Mouse (Mus musculus): ENCODE measurements at regions not wholly inside any gene's neighbourhood (a gene's known extent, or its start where the extent isn't known, plus 50 kb on each side); places are given as distances from the start of the nearest gene placed in this dataset.

- H3K9me3 ChIP-seq (replicated peaks): no peaks in the 10 kb centered on the region
- H3K4me1 ChIP-seq (replicated peaks): no peaks in the 10 kb centered on the region
- no peak overlapping the region for H3K4me3 ChIP-seq
- 66% methylated on average over 5 of the region's 5 CpGs for WGBS
- no peaks in the 10 kb centered on the region for H3K36me3 ChIP-seq
- H3K4me2 ChIP-seq: no peak overlapping the region
- no peak for ATAC-seq (replicated peaks; ENCODE audit: insufficient number of reproducible peaks, insufficient read depth, low FRiP score, low read depth)
- no peak overlapping the region for H3K9ac ChIP-seq
- no peak overlapping the region for H3K27ac ChIP-seq
- H3K27me3 ChIP-seq: peaks cover 7% of the 10 kb centered on the region; the same call in 1 of the 2 replicates
Measured at GRCm38 (mm10) chr9:43440959-43441510, 130.4 kb downstream of the Trim29 start.

- Histone ChIP-seq H3K27me3 (peaks cover 7% of the 10 kb centered on the region; the same call in 1 of the 2 replicates), H3K27ac (no peak overlapping the region), H3K4me2 (no peak overlapping the region), H3K4me1 (replicated peaks) (no peaks in the 10 kb centered on the region), H3K36me3 (no peaks in the 10 kb centered on the region), H3K4me3 (no peak overlapping the region), H3K9ac (no peak overlapping the region), H3K9me3 (replicated peaks) (no peaks in the 10 kb centered on the region)
- ATAC-seq (replicated peaks; ENCODE audit: insufficient number of reproducible peaks, insufficient read depth, low FRiP score, low read depth): no peak
- WGBS: 75% methylated on average over 1 of the region's 1 CpGs
Measured at GRCm38 (mm10) chr9:43445491-43445890, 134.8 kb downstream of the Trim29 start.

- no peak for ATAC-seq (replicated peaks; ENCODE audit: insufficient number of reproducible peaks, insufficient read depth, low FRiP score, low read depth)
- H3K4me2 ChIP-seq: no peak overlapping the region
- H3K4me1 ChIP-seq (replicated peaks): no peaks in the 10 kb centered on the region
- H3K36me3 ChIP-seq: no peaks in the 10 kb centered on the region
- peaks cover 10% of the 10 kb centered on the region for H3K27me3 ChIP-seq
- no peak overlapping the region for H3K4me3 ChIP-seq
- H3K9me3 ChIP-seq (replicated peaks): no peaks in the 10 kb centered on the region
- no peak overlapping the region for H3K9ac ChIP-seq
- WGBS: 67% methylated on average over 7 of the region's 7 CpGs
- no peak overlapping the region for H3K27ac ChIP-seq
Measured at GRCm38 (mm10) chr9:43447372-43447771, 136.7 kb downstream of the Trim29 start.

GRCm38 (mm10) chr9:43448981-43449380 lies 138.3 kb downstream of the Trim29 start:
- Histone ChIP-seq H3K4me1 (replicated peaks) (0 out of 2 replicates have a peak, but pooled peaks cover 1% of the 10 kb centered on the region), H3K9me3 (replicated peaks) (no peaks in the 10 kb centered on the region), H3K36me3 (no peaks in the 10 kb centered on the region), H3K4me3 (no peak overlapping the region), H3K27ac (no peak overlapping the region), H3K9ac (no peak overlapping the region), H3K27me3 (peaks cover 24% of the 10 kb centered on the region), H3K4me2 (no peak overlapping the region)
- ATAC-seq (replicated peaks; ENCODE audit: insufficient number of reproducible peaks, insufficient read depth, low FRiP score, low read depth): no peak
- WGBS: 82% methylated on average over 5 of the region's 5 CpGs

DNA sequence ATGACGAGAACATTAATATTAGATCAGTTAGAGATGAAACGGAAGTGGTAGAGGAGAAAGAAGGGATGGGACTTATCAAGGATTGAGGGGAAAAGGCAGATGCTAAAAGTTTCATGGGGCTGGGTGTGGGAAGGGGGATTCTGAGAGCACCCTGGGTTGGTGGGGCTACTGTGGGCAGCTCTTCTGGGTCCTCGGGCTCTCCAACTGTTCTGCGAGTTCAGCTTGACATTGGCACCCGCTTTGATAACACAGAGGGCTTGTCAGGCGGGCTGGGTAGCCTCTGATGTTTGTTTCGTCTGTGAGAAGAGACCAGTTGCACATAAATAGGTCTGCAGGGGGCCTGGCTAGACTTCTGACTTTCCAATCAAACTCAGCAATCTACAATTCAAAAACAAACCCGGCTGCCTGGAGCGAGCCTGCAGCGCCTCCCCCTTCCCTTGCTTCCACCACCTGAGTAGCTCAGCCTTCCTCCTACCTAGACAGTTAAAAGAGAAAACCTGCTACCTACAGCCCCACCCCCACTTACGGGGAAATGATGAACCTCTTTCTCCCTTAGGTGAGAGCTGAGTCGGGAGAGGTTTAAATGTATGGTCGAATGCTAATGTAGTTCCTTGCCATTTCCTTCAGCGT lies 143.4 kb downstream of the Trim29 start:
- no peak for ATAC-seq (replicated peaks; ENCODE audit: insufficient number of reproducible peaks, insufficient read depth, low FRiP score, low read depth)
- H3K27me3 ChIP-seq: peaks cover 58% of the 10 kb centered on the region
- H3K4me3 ChIP-seq: no peak overlapping the region
- no peaks in the 10 kb centered on the region for H3K36me3 ChIP-seq
- no peak overlapping the region for H3K4me2 ChIP-seq
- WGBS: 3% methylated on average over 14 of the region's 14 CpGs
- 0 out of 2 replicates have a peak, but pooled peaks cover 2% of the 10 kb centered on the region for H3K4me1 ChIP-seq (replicated peaks)
- no peak overlapping the region for H3K9ac ChIP-seq
- H3K27ac ChIP-seq: no peak overlapping the region
- no peaks in the 10 kb centered on the region for H3K9me3 ChIP-seq (replicated peaks)

GRCm38 (mm10) chr9:43457736-43458135 lies 147.1 kb downstream of the Trim29 start:
- no peak overlapping the region for H3K27ac ChIP-seq
- H3K4me2 ChIP-seq: no peak overlapping the region
- H3K9me3 ChIP-seq (replicated peaks): no peaks in the 10 kb centered on the region
- whole genome bisulfite sequencing: 90% methylated on average over 2 of the region's 2 CpGs
- no peaks in the 10 kb centered on the region for H3K36me3 ChIP-seq
- ATAC-seq (replicated peaks; ENCODE audit: insufficient number of reproducible peaks, insufficient read depth, low FRiP score, low read depth): no peak
- H3K4me1 ChIP-seq (replicated peaks): 0 out of 2 replicates have a peak, but pooled peaks cover 2% of the 10 kb centered on the region
- no peak overlapping the region for H3K9ac ChIP-seq
- H3K27me3 ChIP-seq: peaks cover 46% of the 10 kb centered on the region
- no peak overlapping the region for H3K4me3 ChIP-seq

GRCm38 (mm10) chr9:43461131-43461530 lies 150.5 kb downstream of the Trim29 start:
- no peak overlapping the region for H3K27ac ChIP-seq
- ATAC-seq (replicated peaks; ENCODE audit: insufficient number of reproducible peaks, insufficient read depth, low FRiP score, low read depth): no peak
- 53% methylated on average over 2 of the region's 2 CpGs for WGBS

GRCm38 (mm10) chr9:43463445-43464090 lies 152.9 kb downstream of the Trim29 start:
- no peaks in the 10 kb centered on the region for H3K4me1 ChIP-seq (replicated peaks)
- ATAC-seq (replicated peaks; ENCODE audit: insufficient number of reproducible peaks, insufficient read depth, low FRiP score, low read depth): no peak
- no peak overlapping the region for H3K4me3 ChIP-seq
- no peak overlapping the region for H3K4me2 ChIP-seq
- H3K36me3 ChIP-seq: no peaks in the 10 kb centered on the region
- 85% methylated on average over 13 of the region's 13 CpGs for WGBS
- no peak overlapping the region for H3K9ac ChIP-seq
- H3K9me3 ChIP-seq (replicated peaks): no peaks in the 10 kb centered on the region
- H3K27ac ChIP-seq: no peak overlapping the region
- H3K27me3 ChIP-seq: peaks cover 3% of the 10 kb centered on the region

More at GRCm38 (mm10) chr9:43461131-43461530, 150.5 kb downstream of the Trim29 start:
- no peaks in the 10 kb centered on the region for H3K4me1 ChIP-seq (replicated peaks)
- no peaks in the 10 kb centered on the region for H3K36me3 ChIP-seq
- H3K27me3 ChIP-seq: peaks cover 12% of the 10 kb centered on the region; the same call in 1 of the 2 replicates
- H3K4me3 ChIP-seq: no peak overlapping the region
- no peak overlapping the region for H3K9ac ChIP-seq
- H3K4me2 ChIP-seq: no peak overlapping the region
- H3K9me3 ChIP-seq (replicated peaks): no peaks in the 10 kb centered on the region

- no peaks in the 10 kb centered on the region for H3K9me3 ChIP-seq (replicated peaks)
- ATAC-seq (replicated peaks; ENCODE audit: insufficient number of reproducible peaks, insufficient read depth, low FRiP score, low read depth): no peak
- H3K4me2 ChIP-seq: no peak overlapping the region
- no peak overlapping the region for H3K9ac ChIP-seq
- no peaks in the 10 kb centered on the region for H3K36me3 ChIP-seq
- H3K27me3 ChIP-seq: peaks cover 4% of the 10 kb centered on the region
- 60% methylated on average over 2 of the region's 2 CpGs for WGBS
- H3K27ac ChIP-seq: no peak overlapping the region
- H3K4me1 ChIP-seq (replicated peaks): no peaks in the 10 kb centered on the region
- no peak overlapping the region for H3K4me3 ChIP-seq
Measured at GRCm38 (mm10) chr9:43465129-43465528, 154.5 kb downstream of the Trim29 start.

DNA sequence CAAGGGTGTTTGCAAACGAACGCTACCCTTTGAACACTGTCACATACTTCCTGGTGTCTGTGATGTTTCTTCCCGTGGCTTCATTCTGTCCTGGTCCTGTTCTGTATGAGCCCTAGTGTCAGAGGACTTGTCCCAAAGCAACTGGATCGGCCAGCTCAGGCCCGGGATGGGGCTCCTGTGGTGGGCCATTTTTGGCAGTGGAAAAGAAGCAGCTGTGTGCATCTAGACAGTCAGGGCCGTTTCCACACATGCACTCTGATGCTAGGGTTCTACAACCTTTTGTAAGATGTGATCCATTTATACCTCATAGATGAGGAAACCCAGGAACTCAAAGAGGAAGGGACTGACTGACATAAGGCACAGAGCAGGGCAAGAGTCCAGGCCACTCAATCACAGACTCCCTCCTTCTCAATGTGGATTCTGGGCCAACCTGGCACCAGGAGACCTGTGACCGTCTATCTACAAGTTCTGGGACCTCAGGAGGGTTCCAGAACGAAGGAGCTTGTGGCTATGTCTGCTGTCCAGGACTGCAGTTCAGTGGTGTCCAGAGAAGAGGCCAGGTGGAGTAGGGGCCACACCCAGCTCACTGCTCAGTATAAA lies 155.2 kb downstream of the Trim29 start:
- Histone ChIP-seq H3K27ac (no peak overlapping the region), H3K9me3 (replicated peaks) (no peaks in the 10 kb centered on the region), H3K27me3 (peaks cover 6% of the 10 kb centered on the region), H3K36me3 (no peaks in the 10 kb centered on the region), H3K4me3 (no peak overlapping the region), H3K4me1 (replicated peaks) (no peaks in the 10 kb centered on the region), H3K9ac (no peak overlapping the region), H3K4me2 (no peak overlapping the region)
- 55% methylated on average over 8 of the region's 8 CpGs for WGBS
- no peak for ATAC-seq (replicated peaks; ENCODE audit: insufficient number of reproducible peaks, insufficient read depth, low FRiP score, low read depth)

GRCm38 (mm10) chr9:43466883-43467282 lies 156.2 kb downstream of the Trim29 start:
- Histone ChIP-seq H3K27ac (no peak overlapping the region), H3K4me3 (no peak overlapping the region), H3K9ac (no peak overlapping the region), H3K36me3 (no peaks in the 10 kb centered on the region), H3K4me1 (replicated peaks) (no peaks in the 10 kb centered on the region), H3K4me2 (no peak overlapping the region), H3K27me3 (peaks cover 6% of the 10 kb centered on the region), H3K9me3 (replicated peaks) (no peaks in the 10 kb centered on the region)
- ATAC-seq (replicated peaks; ENCODE audit: insufficient number of reproducible peaks, insufficient read depth, low FRiP score, low read depth): no peak
- WGBS: 46% methylated on average over 3 of the region's 3 CpGs
